ENCODE assay signal across 7 mouse cellular contexts in the genomic region with DNA sequence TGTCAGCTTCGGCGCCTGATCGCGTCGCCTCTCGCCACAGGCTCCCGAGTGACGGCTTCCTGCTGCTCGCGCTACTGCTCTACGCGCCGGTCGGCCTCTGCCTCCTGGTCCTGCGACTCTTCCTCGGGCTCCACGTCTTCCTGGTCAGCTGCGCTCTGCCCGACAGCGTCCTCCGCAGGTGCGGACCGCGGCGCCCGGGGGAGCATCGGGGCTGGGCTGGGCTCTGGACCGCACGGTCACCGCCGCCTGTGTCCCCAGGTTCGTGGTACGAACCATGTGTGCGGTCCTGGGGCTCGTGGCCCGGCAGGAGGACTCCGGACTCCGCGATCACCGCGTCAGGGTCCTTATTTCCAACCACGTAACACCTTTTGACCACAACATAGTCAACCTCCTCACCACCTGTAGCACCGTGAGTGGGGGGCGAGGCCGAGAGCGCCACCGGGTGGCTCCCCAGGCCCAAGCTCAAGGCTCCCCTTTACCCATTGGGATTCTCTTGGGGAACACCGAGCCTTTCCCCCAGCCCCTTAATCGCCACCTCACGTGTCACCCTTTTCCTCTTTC. TPM values are rescaled to one million over a fixed set of nuclear protein-coding genes. Genes with fewer than 3 reads are reported as not detected.
DNase-seq lines count a peak whose midpoint lies in the region; ATAC-seq and TF ChIP-seq lines count a peak whose summit lies in the region.

Gene Htra2 (minus strand): TSS at position 403 of the 561 bp plus-strand sequence.

- H3K9ac ChIP-seq in forebrain, embryonic 13.5 days, result peak within 1 kb of the TSS; percentile 86

- no peak for TF ChIP-seq POLR2A in thymus, adult 2 months (IDR thresholded peaks at IDR 0.05; ENCODE audit: control insufficient read depth, extremely low read depth, insufficient read depth, low read length, poor library complexity)

- intact Hi-C loops in heart, postnatal 36 days (cut with DNase I), result loop anchor here (1.0 to 5.0 kb wide), 4 partner anchors 23 to 362 kb away; partner anchors contain the start of genes Ccdc142 and Gm42688
- intact Hi-C loops in left cerebral cortex, postnatal 10 days (cut with DNase I), result loop anchor here (2.0 kb wide), 1 partner anchor 58 kb away; no protein-coding TSS in a partner anchor

- peaks cover 2% of the 10 kb centered on the region; the same call in 1 of the 2 replicates for H3K27me3 ChIP-seq in E14TG2a.4 (ENCODE audit: insufficient read depth, low read length)
- H3K27me3 ChIP-seq in forebrain, embryonic 13.5 days, result peaks cover 7% of the 10 kb centered on the region; the same call in 1 of the 2 replicates
- no peaks in the 10 kb centered on the region for H3K27me3 ChIP-seq in megakaryocyte, embryonic 14.5 days (replicated peaks)
- no peaks in the 10 kb centered on the region for H3K27me3 ChIP-seq in thymus, adult 2 months (ENCODE audit: control insufficient read depth, insufficient read depth, low read length)

- H3K27ac ChIP-seq in forebrain, embryonic 13.5 days, result peak within 1 kb of the TSS; percentile 70
- H3K27ac ChIP-seq in thymus, adult 2 months (ENCODE audit: control insufficient read depth, insufficient read depth, low read length), result no peak within 1 kb of the TSS

- TF ChIP-seq CTCF in E14TG2a.4 (conservative IDR thresholded peaks at IDR 0.05; ENCODE audit: low read length), result no peak
- TF ChIP-seq CTCF in thymus, adult 2 months (IDR thresholded peaks at IDR 0.05; ENCODE audit: borderline replicate concordance, control insufficient read depth, extremely low read depth, insufficient read depth, low read length, poor library complexity), result 0 out of 2 replicates have a peak, but pooled peaks have one; percentile 29

- H3K4me2 ChIP-seq in forebrain, embryonic 13.5 days, result peak within 1 kb of the TSS; percentile 94

- H3K4me3 ChIP-seq in E14TG2a.4 (replicated peaks; ENCODE audit: low read length), result peak within 1 kb of the TSS; percentile 99
- peak within 1 kb of the TSS; percentile 99 for H3K4me3 ChIP-seq in forebrain, embryonic 13.5 days
- peak within 1 kb of the TSS; percentile 99 for H3K4me3 ChIP-seq in megakaryocyte, embryonic 14.5 days (replicated peaks)
- H3K4me3 ChIP-seq in thymus, adult 2 months (ENCODE audit: control insufficient read depth, insufficient read depth, low read length), result peak within 1 kb of the TSS; percentile 80

- no peaks in the 10 kb centered on the region for H3K9me3 ChIP-seq in E14TG2a.4 (ENCODE audit: low read length)
- H3K9me3 ChIP-seq in forebrain, embryonic 13.5 days (replicated peaks), result no peaks in the 10 kb centered on the region
- H3K9me3 ChIP-seq in megakaryocyte, embryonic 14.5 days, result no peaks in the 10 kb centered on the region

- peaks cover 54% of the 10 kb centered on the region for H3K4me1 ChIP-seq in E14TG2a.4 (replicated peaks; ENCODE audit: low read depth, low read length)
- peaks cover 29% of the 10 kb centered on the region for H3K4me1 ChIP-seq in forebrain, embryonic 13.5 days
- peaks cover 83% of the 10 kb centered on the region for H3K4me1 ChIP-seq in megakaryocyte, embryonic 14.5 days
- peaks cover 19% of the 10 kb centered on the region for H3K4me1 ChIP-seq in thymus, adult 2 months (replicated peaks; ENCODE audit: control insufficient read depth, insufficient read depth, low read length)

- DNase-seq in heart, postnatal 36 days, result no peak
- no peak for DNase-seq in left cerebral cortex, postnatal 10 days (ENCODE audit: extremely low spot score in 1 of 2, low spot score in 2 of 2)
- DNase-seq in thymus, adult 2 months, result peak; percentile 66

- H3K36me3 ChIP-seq in E14TG2a.4 (ENCODE audit: insufficient read depth, low read length), result peaks cover 45% of the 10 kb centered on the region
- H3K36me3 ChIP-seq in forebrain, embryonic 13.5 days (ENCODE audit: poor library complexity, severe bottlenecking), result peaks cover 40% of the 10 kb centered on the region
- H3K36me3 ChIP-seq in megakaryocyte, embryonic 14.5 days (replicated peaks; ENCODE audit: low read length), result peaks cover 80% of the 10 kb centered on the region
- H3K36me3 ChIP-seq in thymus, adult 2 months (ENCODE audit: control insufficient read depth, insufficient read depth, low read length), result peaks cover 8% of the 10 kb centered on the region

- peak; percentile 7 for ATAC-seq in activated CD4-positive, CD25-positive, alpha-beta regulatory T cell, adult 4 months
- peak; percentile 39 for ATAC-seq in forebrain, embryonic 13.5 days

- WGBS in forebrain, embryonic 13.5 days, result 0% methylated on average over 44 of the region's 50 CpGs
- WGBS in thymus, adult 2 months, result under 1% methylated on average over 50 of the region's 50 CpGs

RNA-seq across cellular contexts. Expression of gene Htra2, which starts in this region (rescaled TPM):
- 10 to 100 TPM; 19.0 to 22.2 TPM for polyA plus RNA-seq in activated CD4-positive, CD25-positive, alpha-beta regulatory T cell, adult 4 months (2017; shearing (Covaris generic))
- 60.6 and 65.8 TPM in 2 replicates for polyA plus RNA-seq in forebrain, embryonic 13.5 days (2015; fragmentation: Nextera tagmentation; extraction: Ambion mirVana)
- total RNA-seq in heart, postnatal 36 days (2021), result 10 to 100 TPM; 34.2 to 35.4 TPM
- total RNA-seq in left cerebral cortex, postnatal 10 days (2021), result 10 to 100 TPM; 66.5 to 68.0 TPM
- polyA plus RNA-seq in megakaryocyte, embryonic 14.5 days (2012; ENCODE audit: insufficient read depth, low replicate concordance), result 27.7 and 49.5 TPM in 2 replicates
- 64.6 and 66.4 TPM in 2 replicates for polyA plus RNA-seq in thymus, adult 2 months (2012; rRNA removed)
